Mouse (Mus musculus): ENCODE data around the gene Taar8b. TPM values are rescaled to one million over a fixed set of nuclear protein-coding genes. Genes with fewer than 3 reads are reported as not detected.
"Not testable (repeated sequence)": the region's sequence is repeated elsewhere in the genome, so short reads cannot be mapped to it uniquely, and the experiment has no call there.

Taar8b gene
- total and polyA plus RNA-seq, 2 experiments: not detected

- Histone ChIP-seq H3K79me2 (ENCODE audit: control insufficient read depth, insufficient read depth, low read length) (no peaks in the 10 kb centered on the region), H3K27ac (replicated peaks; ENCODE audit: insufficient read depth, low read depth, low read length) (no peak overlapping the region), H3K4me1 (ENCODE audit: control insufficient read depth, insufficient read depth, low read length) (peaks cover 8% of the 10 kb centered on the region; the same call in 1 of the 2 replicates), H3K27me3 (ENCODE audit: control insufficient read depth, insufficient read depth, low read length) (no peaks in the 10 kb centered on the region), H3K9ac (ENCODE audit: low read depth, low read length) (no peak overlapping the region), H3K4me3 (ENCODE audit: insufficient read depth, low read depth, low read length) (no peak overlapping the region), H3K36me3 (ENCODE audit: control insufficient read depth, insufficient read depth, low read length) (no peaks in the 10 kb centered on the region)
- no peak for TF ChIP-seq CTCF (IDR thresholded peaks at IDR 0.05; ENCODE audit: low read depth, low read length)
- no peak for TF ChIP-seq POLR2A (IDR thresholded peaks at IDR 0.05; ENCODE audit: extremely low read depth, insufficient read depth, low read length)
- peak; percentile 41 for DNase-seq (ENCODE audit: extremely low read depth, low read depth, low spot score)
- 56% methylated on average over 2 of the region's 2 CpGs for WGBS
These were observed 4.9 kb downstream of the Taar8b start for GRCm38 (mm10) chr10:24087168-24087567.

DNA sequence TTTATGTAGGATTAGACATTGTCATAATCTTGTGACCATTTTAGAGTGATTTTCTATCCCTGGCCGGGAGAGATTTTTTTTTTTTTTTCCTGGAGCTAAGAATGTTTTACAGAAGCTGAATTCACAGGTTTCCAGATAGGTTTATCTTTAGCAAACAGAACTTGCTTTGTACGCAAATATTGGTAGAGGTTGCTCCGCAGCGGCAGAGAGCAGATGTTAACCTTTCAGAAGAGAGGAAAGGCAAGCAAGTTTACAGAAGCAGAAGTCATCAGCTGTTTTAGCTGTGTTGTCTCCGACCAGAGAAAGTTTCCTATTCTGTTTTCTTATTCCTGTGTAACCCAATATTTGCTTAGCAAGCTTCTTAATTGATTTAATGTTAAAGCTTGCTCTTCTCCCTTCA lies 5.5 kb downstream of the Taar8b start:
- Histone ChIP-seq H3K79me2 (ENCODE audit: control insufficient read depth, insufficient read depth, low read length) (no peaks in the 10 kb centered on the region), H3K27me3 (ENCODE audit: control insufficient read depth, insufficient read depth, low read length) (no peaks in the 10 kb centered on the region), H3K4me1 (ENCODE audit: control insufficient read depth, insufficient read depth, low read length) (peaks cover 8% of the 10 kb centered on the region; the same call in 1 of the 2 replicates), H3K9ac (ENCODE audit: low read depth, low read length) (no peak overlapping the region), H3K4me3 (ENCODE audit: insufficient read depth, low read depth, low read length) (no peak overlapping the region), H3K36me3 (ENCODE audit: control insufficient read depth, insufficient read depth, low read length) (no peaks in the 10 kb centered on the region), H3K27ac (replicated peaks; ENCODE audit: insufficient read depth, low read depth, low read length) (no peak overlapping the region)
- WGBS: 16% methylated on average over 5 of the region's 5 CpGs
- peak; percentile 78 for DNase-seq (ENCODE audit: extremely low read depth, low read depth, low spot score)
- TF ChIP-seq CTCF (IDR thresholded peaks at IDR 0.05; ENCODE audit: low read depth, low read length) (no peak), POLR2A (IDR thresholded peaks at IDR 0.05; ENCODE audit: extremely low read depth, insufficient read depth, low read length) (no peak)

GRCm38 (mm10) chr10:24085936-24086335 lies 6.2 kb downstream of the Taar8b start:
- peaks cover 8% of the 10 kb centered on the region; the same call in 1 of the 2 replicates for H3K4me1 ChIP-seq (ENCODE audit: control insufficient read depth, insufficient read depth, low read length)
- no peaks in the 10 kb centered on the region for H3K27me3 ChIP-seq (ENCODE audit: control insufficient read depth, insufficient read depth, low read length)
- WGBS: 82% methylated on average over 5 of the region's 5 CpGs
- H3K27ac ChIP-seq (replicated peaks; ENCODE audit: insufficient read depth, low read depth, low read length): no peak overlapping the region
- DNase-seq (ENCODE audit: extremely low read depth, low read depth, low spot score): no peak
- H3K4me3 ChIP-seq (ENCODE audit: insufficient read depth, low read depth, low read length): no peak overlapping the region
- H3K79me2 ChIP-seq (ENCODE audit: control insufficient read depth, insufficient read depth, low read length): no peaks in the 10 kb centered on the region
- no peaks in the 10 kb centered on the region for H3K36me3 ChIP-seq (ENCODE audit: control insufficient read depth, insufficient read depth, low read length)
- TF ChIP-seq CTCF (IDR thresholded peaks at IDR 0.05; ENCODE audit: low read depth, low read length) (no peak), POLR2A (IDR thresholded peaks at IDR 0.05; ENCODE audit: extremely low read depth, insufficient read depth, low read length) (no peak)
- no peak overlapping the region for H3K9ac ChIP-seq (ENCODE audit: low read depth, low read length)

DNA sequence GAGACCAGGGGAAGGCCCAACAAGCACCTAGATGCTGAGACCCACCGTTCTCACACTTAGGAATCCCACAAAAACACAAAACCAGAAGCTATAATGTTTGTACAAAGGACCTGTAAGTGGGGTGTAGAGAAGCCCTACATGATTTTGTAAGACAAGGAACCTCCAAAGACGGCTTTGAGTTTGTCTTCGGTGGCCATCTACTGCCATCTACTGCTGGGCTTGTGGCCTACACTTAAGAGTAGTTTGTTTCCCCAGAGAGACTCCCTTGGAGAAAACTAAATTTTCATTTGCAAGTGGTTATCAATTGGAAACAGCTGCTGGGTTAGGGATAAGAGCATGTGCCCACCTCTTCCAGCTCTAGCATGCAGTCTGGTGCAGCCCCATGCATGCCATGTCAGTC lies 11.9 kb downstream of the Taar8b start:
- TF ChIP-seq POLR2A (IDR thresholded peaks at IDR 0.05; ENCODE audit: extremely low read depth, insufficient read depth, low read length): no peak
- TF ChIP-seq CTCF (IDR thresholded peaks at IDR 0.05; ENCODE audit: low read depth, low read length): peak; percentile 57
- WGBS: 35% methylated on average over 3 of the region's 3 CpGs

GRCm38 (mm10) chr10:24076200-24076599 lies 15.9 kb downstream of the Taar8b start, which contains the start of gene Taar8a:
Taar8a (plus strand) TSS chr10:24076500.
- not testable (repeated sequence) for H3K79me2 ChIP-seq (ENCODE audit: control insufficient read depth, insufficient read depth, low read length); H3K9ac ChIP-seq (ENCODE audit: low read depth, low read length); H3K36me3 ChIP-seq (ENCODE audit: control insufficient read depth, insufficient read depth, low read length); H3K27ac ChIP-seq (replicated peaks; ENCODE audit: insufficient read depth, low read depth, low read length); H3K27me3 ChIP-seq (ENCODE audit: control insufficient read depth, insufficient read depth, low read length); H3K4me3 ChIP-seq (ENCODE audit: insufficient read depth, low read depth, low read length); DNase-seq (ENCODE audit: extremely low read depth, low read depth, low spot score); H3K4me1 ChIP-seq (ENCODE audit: control insufficient read depth, insufficient read depth, low read length)
- WGBS: 89% methylated on average over 2 of the region's 4 CpGs

More for the DNA sequence above, 11.9 kb downstream of the Taar8b start:
- Histone ChIP-seq H3K27ac (replicated peaks; ENCODE audit: insufficient read depth, low read depth, low read length) (no peak overlapping the region), H3K36me3 (ENCODE audit: control insufficient read depth, insufficient read depth, low read length) (no peaks in the 10 kb centered on the region), H3K79me2 (ENCODE audit: control insufficient read depth, insufficient read depth, low read length) (no peaks in the 10 kb centered on the region), H3K9ac (ENCODE audit: low read depth, low read length) (no peak overlapping the region), H3K4me3 (ENCODE audit: insufficient read depth, low read depth, low read length) (no peak overlapping the region), H3K4me1 (ENCODE audit: control insufficient read depth, insufficient read depth, low read length) (no peaks in the 10 kb centered on the region), H3K27me3 (ENCODE audit: control insufficient read depth, insufficient read depth, low read length) (no peaks in the 10 kb centered on the region)
- DNase-seq (ENCODE audit: extremely low read depth, low read depth, low spot score): peak; percentile 55

DNA sequence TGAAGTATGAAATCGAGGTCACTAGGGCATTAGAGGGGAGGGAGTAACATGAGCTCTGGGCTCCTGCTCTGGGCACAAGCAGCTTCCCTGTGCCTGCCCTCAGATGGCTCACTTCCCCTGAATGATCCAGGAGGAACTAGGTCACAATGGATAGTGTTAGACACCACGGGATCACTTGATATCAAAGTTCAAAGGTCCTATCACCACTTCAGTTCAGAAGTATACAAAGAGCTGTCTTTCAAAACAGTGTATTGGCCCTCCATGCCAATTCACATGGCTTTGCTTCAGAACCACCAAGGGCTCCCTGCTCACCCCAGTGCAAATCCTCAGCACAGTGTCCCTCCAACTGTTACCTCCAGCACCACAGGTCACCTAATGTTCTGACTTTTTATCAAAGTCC lies 17.3 kb downstream of the Taar8b start:
- not testable (repeated sequence) for H3K27me3 ChIP-seq (ENCODE audit: control insufficient read depth, insufficient read depth, low read length); H3K27ac ChIP-seq (replicated peaks; ENCODE audit: insufficient read depth, low read depth, low read length); H3K79me2 ChIP-seq (ENCODE audit: control insufficient read depth, insufficient read depth, low read length); H3K36me3 ChIP-seq (ENCODE audit: control insufficient read depth, insufficient read depth, low read length); H3K4me3 ChIP-seq (ENCODE audit: insufficient read depth, low read depth, low read length); H3K9ac ChIP-seq (ENCODE audit: low read depth, low read length); H3K4me1 ChIP-seq (ENCODE audit: control insufficient read depth, insufficient read depth, low read length)
- 5% methylated on average over 2 of the region's 2 CpGs for WGBS
- DNase-seq (ENCODE audit: extremely low read depth, low read depth, low spot score): peak; percentile 94
